Mouse (Mus musculus): Measurements from ENCODE around the gene Zfp961.
A peak's percentile ranks its signal among the peaks of the same experiment; 100 is the strongest.
"Not testable (repeated sequence)": the region's sequence is repeated elsewhere in the genome, so short reads cannot be mapped to it uniquely, and the experiment has no call there.

Gene Zfp961

DNA sequence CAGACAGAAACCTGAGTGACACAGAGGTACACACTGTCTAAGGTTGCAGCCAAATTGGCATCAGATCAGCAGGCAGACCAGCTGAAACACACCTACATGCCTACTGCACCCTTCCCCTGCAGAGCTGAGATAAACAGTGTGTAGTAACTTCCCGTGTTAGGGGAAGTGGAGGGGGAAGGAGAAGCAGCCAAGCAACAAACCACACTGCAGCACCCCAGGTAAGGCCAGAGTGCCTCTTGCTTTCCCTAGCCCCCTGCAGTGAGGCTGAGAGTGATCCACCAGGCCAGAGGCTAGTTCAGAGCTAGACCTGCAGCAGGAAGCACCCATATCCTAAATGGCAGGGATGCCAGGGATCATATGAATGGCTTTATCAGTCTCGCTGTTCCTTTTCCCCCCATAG lies 66.5 kb downstream of the Zfp961 start:
- DNase-seq (ENCODE audit: low spot score in 2 of 2): peak; percentile 57 to 66

DNA sequence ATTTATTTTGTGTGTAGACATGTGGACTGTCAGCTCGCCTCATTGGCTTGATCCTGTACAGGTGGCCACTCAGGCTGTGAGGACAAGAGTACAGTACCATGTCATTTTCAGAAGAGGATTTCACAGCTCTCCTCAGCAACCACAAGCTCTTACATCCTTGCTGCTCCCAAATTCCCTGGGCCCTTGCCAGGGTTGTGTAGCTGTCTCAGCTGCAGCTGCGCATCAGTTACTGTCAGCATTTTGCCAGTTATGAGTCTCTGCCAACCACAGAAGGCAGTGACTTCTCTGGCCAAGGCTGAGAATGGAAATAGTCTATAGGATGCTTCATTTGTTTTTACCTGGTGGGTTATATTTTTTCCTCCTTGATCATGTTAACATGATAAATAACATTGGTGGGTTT lies 67.3 kb downstream of the Zfp961 start:
- peak in 1 of 2 experiments; percentile 38 for DNase-seq (ENCODE audit: low spot score in 2 of 2)

DNA sequence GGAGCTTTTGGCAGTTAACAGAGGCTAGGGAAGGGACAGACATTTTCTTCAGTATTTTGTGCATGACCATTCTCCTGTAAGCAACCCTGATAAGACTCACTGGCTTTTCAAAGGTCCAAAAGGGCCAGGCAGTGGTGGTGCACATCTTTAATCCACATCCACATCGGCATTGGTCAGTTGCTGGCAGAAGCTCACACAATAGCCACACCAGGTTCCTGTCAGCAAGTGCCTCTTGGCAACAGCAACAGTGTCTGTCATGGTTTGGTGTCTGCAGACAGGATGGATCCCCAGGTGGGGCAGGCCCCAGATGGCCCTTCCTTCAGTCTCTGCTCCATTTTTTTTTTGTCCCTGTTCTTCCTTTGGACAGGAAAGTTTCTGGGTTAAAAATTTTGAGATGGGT lies 68.2 kb downstream of the Zfp961 start:
- DNase-seq (ENCODE audit: low spot score in 2 of 2): peak in 1 of 2 experiments; percentile 15

DNA sequence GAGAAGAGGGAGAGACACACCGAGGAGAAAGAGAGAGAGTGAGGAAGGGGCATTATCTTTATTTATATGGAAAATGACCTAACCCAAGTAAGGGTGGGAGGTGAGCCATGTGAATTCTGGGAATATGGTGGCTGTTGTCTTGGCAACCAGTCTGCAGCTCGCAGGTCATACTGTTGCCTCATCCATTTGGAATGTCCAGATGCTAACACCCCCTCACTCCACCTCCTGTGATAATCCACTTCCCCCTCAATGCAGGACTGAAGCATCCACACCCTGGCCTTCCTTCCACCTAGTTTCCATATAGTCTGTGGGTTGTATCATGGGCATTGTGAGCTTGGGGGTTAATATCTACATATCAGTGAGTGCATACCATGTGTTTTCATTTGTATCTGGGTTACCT lies 69.0 kb downstream of the Zfp961 start:
- no peak for DNase-seq (ENCODE audit: low spot score in 2 of 2)

DNA sequence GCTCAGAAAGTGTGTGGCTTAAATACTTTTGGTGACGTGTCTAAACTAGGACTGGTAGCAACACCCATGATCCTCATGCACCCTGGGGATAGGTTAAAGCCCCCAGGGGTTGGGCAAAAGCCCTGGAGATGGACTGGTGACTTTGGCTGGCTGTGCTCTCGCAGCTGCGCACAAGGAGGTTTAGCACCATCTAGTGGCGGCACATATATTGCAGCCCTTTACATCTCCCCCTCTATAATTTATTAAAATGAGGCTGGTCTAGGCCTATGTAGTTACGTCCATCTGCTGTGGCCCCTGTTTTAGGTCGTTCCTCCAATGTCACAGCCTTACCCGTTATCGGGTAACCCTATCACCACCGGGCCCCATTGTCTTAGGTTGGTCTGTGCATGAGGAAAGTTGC lies 74.0 kb downstream of the Zfp961 start:
- peak in 1 of 2 experiments; percentile 63 for DNase-seq (ENCODE audit: low spot score in 2 of 2)

DNA sequence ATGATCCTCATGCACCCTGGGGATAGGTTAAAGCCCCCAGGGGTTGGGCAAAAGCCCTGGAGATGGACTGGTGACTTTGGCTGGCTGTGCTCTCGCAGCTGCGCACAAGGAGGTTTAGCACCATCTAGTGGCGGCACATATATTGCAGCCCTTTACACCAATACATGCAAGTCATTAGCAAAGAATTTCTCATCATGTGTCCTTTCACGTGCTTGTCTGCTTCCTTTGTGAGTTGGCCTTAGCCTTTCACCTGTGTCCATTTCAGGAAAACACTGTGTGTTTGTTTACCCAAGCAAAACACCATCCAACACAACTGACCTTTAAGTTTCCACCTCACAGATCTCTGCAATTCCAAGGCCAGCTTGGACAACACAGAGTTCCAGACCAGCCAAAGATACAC lies 82.1 kb downstream of the Zfp961 start:
- peak; percentile 39 to 72 for DNase-seq (ENCODE audit: low spot score in 2 of 2)

DNA sequence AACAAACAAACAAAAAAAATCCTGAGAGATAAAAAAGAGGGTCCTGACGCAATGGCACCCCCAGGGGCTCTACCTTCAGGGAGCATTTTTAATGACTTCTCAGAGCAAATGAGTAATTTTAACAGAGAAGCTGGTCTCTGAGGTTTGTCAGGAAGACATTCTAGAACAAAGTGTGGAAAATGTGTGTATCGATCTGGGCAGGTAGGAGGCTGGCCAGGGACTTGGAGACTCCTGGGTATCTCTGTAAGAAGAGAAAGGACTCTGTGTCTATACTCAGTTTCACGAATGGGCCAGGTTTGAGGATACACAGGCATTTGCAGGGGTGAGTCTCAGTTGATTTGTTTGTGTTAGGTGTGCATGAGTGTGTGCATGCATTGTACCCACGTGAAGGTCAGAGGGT lies 90.1 kb downstream of the Zfp961 start, which contains the start of gene Olfr372:
Gene Olfr372 (plus strand): TSS at position 301 of the 400 bp plus-strand sequence.
- not testable (repeated sequence) for DNase-seq (ENCODE audit: low spot score in 2 of 2)

DNA sequence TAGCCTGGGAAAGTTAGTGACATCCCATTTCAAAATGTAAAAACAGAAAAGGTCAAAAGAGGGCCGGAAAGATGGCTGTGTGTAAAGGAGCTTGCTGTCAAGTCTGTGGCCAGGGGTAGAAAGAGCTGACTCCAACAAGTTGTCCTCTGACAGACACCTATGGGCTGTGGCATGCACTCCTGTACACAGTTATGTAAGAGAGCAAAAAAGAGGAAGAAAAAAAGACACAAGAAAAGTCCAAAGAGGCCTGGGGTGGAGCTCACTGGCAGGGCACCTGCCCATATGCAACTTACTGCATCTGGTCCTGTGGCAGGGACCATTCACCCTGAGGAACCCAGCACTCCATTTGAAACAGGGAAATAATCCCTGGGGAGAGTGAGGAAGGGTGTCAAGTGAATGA lies 91.7 kb downstream of the Zfp961 start:
- no peak for DNase-seq (ENCODE audit: low spot score in 2 of 2)

All from spleen, postnatal 10 days (tissue).